Mouse (Mus musculus) monocyte, adult 5-6 weeks (primary cell): ENCODE results near the gene Arhgap17. TPM values are rescaled to one million over a fixed set of nuclear protein-coding genes. Genes with fewer than 3 reads are reported as not detected.

ENCODE experiments used
- ATAC-seq: fragments of 153-309, 156-312 bp; replicated peaks from 2 replicates; pipeline ENCODE4 v1.8.0; 2017; ENCODE audit warnings: mild to moderate bottlenecking; ENCODE audit not compliant: low TSS enrichment, insufficient number of reproducible peaks, severe bottlenecking, poor library complexity, low FRiP score
- total RNA-seq: library from RNA; stranded (forward); fragments of 200-1000, 200-491, 200-594 nt; gene quantifications from 3 replicates; pipeline ENCODE4 v1.2.3, GENCODE M21; 2017

Gene Arhgap17
- total RNA-seq, 1 experiment from 2014 or later: 39.3 TPM

GRCm38 (mm10) chr7:123242241-123242640 lies 127.5 kb downstream of the Arhgap17 start:
- ATAC-seq: peak; percentile 74

- peak; percentile 59 for ATAC-seq
These were observed 129.7 kb downstream of the Arhgap17 start for GRCm38 (mm10) chr7:123240064-123240463.

- no peak for ATAC-seq
These were observed 131.1 kb downstream of the Arhgap17 start for GRCm38 (mm10) chr7:123238621-123239020.

- ATAC-seq: no peak
These were observed 134.3 kb downstream of the Arhgap17 start for GRCm38 (mm10) chr7:123235449-123235848.

Other genes with a start within 250 kb of the Arhgap17 start
- 66.6 to 90.5 TPM (median 70.1 TPM) in 3 replicates for gene Tnrc6a, start 246.0 kb downstream of the Arhgap17 start, total RNA-seq
- gene Slc5a11, start 155.1 kb downstream of the Arhgap17 start, total RNA-seq: 5.2 to 40.6 TPM (median 6.9 TPM) in 3 replicates
- gene Lcmt1, start 131 bp downstream of the Arhgap17 start, total RNA-seq: 19.3 to 26.6 TPM (median 21.5 TPM) in 3 replicates
- gene Aqp8, start 92.4 kb upstream of the Arhgap17 start, total RNA-seq: not detected in 3 replicates
- not detected in 3 replicates for gene Zkscan2, start 130.5 kb upstream of the Arhgap17 start, total RNA-seq